Mouse (Mus musculus) limb, embryonic 11.5 days (tissue): ENCODE results near the gene Tnpo1. TPM values are rescaled to one million over a fixed set of nuclear protein-coding genes. Genes with fewer than 3 reads are reported as not detected.

Experiments
- ATAC-seq: fragments of 200-750 bp; cut with Nextera tagmentation; 2 replicates; pipeline ENCODE4 v1.8.0; 2017; ENCODE audit warnings: low read depth; ENCODE audit not compliant: insufficient number of reproducible peaks, low FRiP score, low TSS enrichment
- DNase-seq: peaks from one replicate; pipeline ENCODE4 v3.0.0-alpha.2; 2015; ENCODE audit warnings: low spot score
- H3K27ac ChIP-seq: fragments of 300-500 bp; sonication (generic); replicated peaks from 2 replicates; pipeline ENCODE4 v1.5.1; 2014; ENCODE audit warnings: low read depth, mild to moderate bottlenecking, low read length
- H3K27me3 ChIP-seq: fragments of 300-500 bp; sonication (generic); 2 replicates; pipeline ENCODE4 v1.6.1; 2014; ENCODE audit warnings: mild to moderate bottlenecking, low read length, mixed read lengths; ENCODE audit not compliant: control insufficient read depth, insufficient read depth
- H3K36me3 ChIP-seq: fragments of 300-500 bp; sonication (generic); 2 replicates; pipeline ENCODE4 v1.6.1; 2014; ENCODE audit warnings: mild to moderate bottlenecking, low read length, moderate library complexity, mixed read lengths; ENCODE audit not compliant: control insufficient read depth, insufficient read depth
- H3K4me1 ChIP-seq: fragments of 300-500 bp; sonication (generic); 2 replicates; pipeline ENCODE4 v1.6.1; 2014; ENCODE audit warnings: low read length, mixed read lengths; ENCODE audit not compliant: control insufficient read depth, insufficient read depth
- H3K4me2 ChIP-seq: fragments of 300-500 bp; sonication (generic); 2 replicates; pipeline ENCODE4 v1.6.1; 2014; ENCODE audit warnings: low read depth, mild to moderate bottlenecking, moderate library complexity; ENCODE audit not compliant: severe bottlenecking
- H3K4me3 ChIP-seq: fragments of 300-500 bp; sonication (generic); 2 replicates; pipeline ENCODE4 v1.5.1; 2014; ENCODE audit warnings: low read depth, low read length
- H3K9ac ChIP-seq: fragments of 300-500 bp; sonication (generic); 2 replicates; pipeline ENCODE4 v1.6.1; 2014; ENCODE audit warnings: mild to moderate bottlenecking, low read length
- H3K9me3 ChIP-seq: fragments of 300-500 bp; sonication (generic); 2 replicates; pipeline ENCODE4 v1.6.1; 2016; ENCODE audit warnings: low read length; ENCODE audit not compliant: control insufficient read depth
- WGBS: fragments of 180-500 bp; shearing (Covaris S2); extraction: QIAGEN DNeasy Blood & Tissue Kit; methylation state at CpG from one replicate; pipeline ENCODE4 v1.1.7; 2014; 5-methylcytosine and 5-hydroxymethylcytosine counted together
- polyA plus RNA-seq: library from polyadenylated mRNA; unstranded; fragments of >200 nt; fragmentation: Nextera tagmentation; extraction: Ambion mirVana; gene quantifications from 2 replicates; pipeline ENCODE4 v1.2.1, GENCODE M21; 2014

The Tnpo1 gene
- polyA plus RNA-seq, 1 experiment from 2014 or later, result 60.0 TPM

- ATAC-seq, result no peak
Measured at GRCm38 (mm10) chr13:98956209-98956608, 30.0 kb upstream of the Tnpo1 start.

DNA sequence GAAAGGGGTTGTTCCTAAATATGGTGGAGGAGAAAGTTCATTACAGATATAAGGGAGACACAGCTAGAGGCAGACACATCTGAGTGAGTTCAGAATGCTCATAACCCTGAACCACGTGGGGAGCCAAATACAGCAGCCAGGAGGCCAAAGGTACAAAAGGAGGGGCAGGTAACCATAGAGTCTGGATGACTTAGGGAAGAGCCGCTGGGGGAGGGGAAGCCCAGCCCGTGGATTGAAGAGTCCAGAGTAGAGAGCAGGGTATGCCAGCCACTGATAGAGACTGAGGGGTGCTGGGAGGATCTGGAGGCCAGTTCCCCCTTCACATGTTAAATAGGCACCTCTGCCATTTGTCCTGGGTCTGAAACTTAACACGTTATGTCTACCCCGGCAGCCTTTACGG is 29.5 kb upstream of the Tnpo1 start:
- no peak overlapping the region for H3K9ac ChIP-seq
- H3K9me3 ChIP-seq, result no peaks in the 10 kb centered on the region
- H3K4me2 ChIP-seq, result no peak overlapping the region
- H3K27me3 ChIP-seq, result no peaks in the 10 kb centered on the region
- no peak for ATAC-seq
- H3K36me3 ChIP-seq, result no peaks in the 10 kb centered on the region
- H3K27ac ChIP-seq, result no peak overlapping the region
- no peaks in the 10 kb centered on the region for H3K4me1 ChIP-seq
- no peak overlapping the region for H3K4me3 ChIP-seq
- DNase-seq, result no peak
- WGBS, result 66% methylated on average over 6 of the region's 6 CpGs

More at GRCm38 (mm10) chr13:98956209-98956608, 30.0 kb upstream of the Tnpo1 start:
- Histone ChIP-seq H3K27ac (no peak overlapping the region), H3K4me2 (no peak overlapping the region), H3K27me3 (no peaks in the 10 kb centered on the region), H3K9ac (no peak overlapping the region), H3K4me3 (no peak overlapping the region), H3K4me1 (no peaks in the 10 kb centered on the region), H3K36me3 (no peaks in the 10 kb centered on the region), H3K9me3 (no peaks in the 10 kb centered on the region)
- no peak for DNase-seq
- WGBS, result 89% methylated on average over 2 of the region's 2 CpGs

DNA sequence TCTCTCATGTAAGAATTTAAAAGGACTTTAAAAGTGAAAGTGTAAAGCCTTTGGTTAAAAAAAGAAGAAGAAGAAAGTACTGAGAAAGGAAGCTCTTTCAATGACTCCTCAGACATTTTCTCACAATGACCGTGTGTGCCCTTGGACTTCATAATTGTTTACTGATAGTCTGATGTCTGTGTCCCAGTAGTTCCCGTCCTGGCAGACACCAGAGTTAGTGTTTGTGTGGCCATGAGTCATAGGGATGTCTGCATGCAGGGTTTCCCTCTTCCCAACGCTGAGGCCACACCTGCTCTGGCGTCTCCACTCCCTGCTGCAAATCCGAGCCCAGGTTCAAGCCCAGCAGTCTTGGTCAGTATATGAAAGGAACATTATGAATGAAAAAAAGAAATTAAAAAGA is 29.0 kb upstream of the Tnpo1 start:
- no peak overlapping the region for H3K9ac ChIP-seq
- DNase-seq, result no peak
- 66% methylated on average over 5 of the region's 5 CpGs for WGBS
- ATAC-seq, result no peak
- H3K4me1 ChIP-seq, result no peaks in the 10 kb centered on the region
- H3K9me3 ChIP-seq, result no peaks in the 10 kb centered on the region
- H3K27ac ChIP-seq, result no peak overlapping the region
- H3K36me3 ChIP-seq, result no peaks in the 10 kb centered on the region
- H3K4me3 ChIP-seq, result no peak overlapping the region
- no peaks in the 10 kb centered on the region for H3K27me3 ChIP-seq
- H3K4me2 ChIP-seq, result no peak overlapping the region

- H3K27me3 ChIP-seq, result no peaks in the 10 kb centered on the region
- DNase-seq (no peak), ATAC-seq (no peak)
- no peaks in the 10 kb centered on the region for H3K9me3 ChIP-seq
- H3K36me3 ChIP-seq, result no peaks in the 10 kb centered on the region
- H3K9ac ChIP-seq, result no peak overlapping the region
- no peak overlapping the region for H3K4me2 ChIP-seq
- no peak overlapping the region for H3K4me3 ChIP-seq
- H3K4me1 ChIP-seq, result no peaks in the 10 kb centered on the region
- H3K27ac ChIP-seq, result no peak overlapping the region
- WGBS, result 85% methylated on average over 5 of the region's 5 CpGs
Measured at GRCm38 (mm10) chr13:98953830-98954229, 27.6 kb upstream of the Tnpo1 start.

DNA sequence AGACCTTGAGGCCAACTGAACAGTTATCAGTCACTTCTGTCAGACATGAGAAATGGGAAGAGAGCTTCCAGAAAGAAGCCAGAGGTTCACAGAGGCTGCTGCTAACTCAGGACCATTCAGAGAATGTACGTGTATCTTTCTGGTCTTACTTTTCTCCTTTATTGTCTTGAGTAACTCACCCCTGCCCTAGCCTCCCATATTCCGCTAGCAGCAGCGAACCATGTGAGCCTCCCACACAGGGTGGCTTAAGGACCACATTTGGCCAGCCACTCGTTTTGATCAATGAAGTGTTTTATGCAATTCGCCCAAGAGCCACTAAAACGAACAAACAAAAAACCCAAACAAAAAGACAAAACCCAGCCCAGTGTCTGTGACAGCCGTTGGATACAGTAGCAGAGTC is 25.8 kb upstream of the Tnpo1 start:
- no peaks in the 10 kb centered on the region for H3K27me3 ChIP-seq
- H3K4me2 ChIP-seq, result no peak overlapping the region
- WGBS, result 78% methylated on average over 7 of the region's 7 CpGs
- ATAC-seq (no peak), DNase-seq (no peak)
- no peaks in the 10 kb centered on the region for H3K4me1 ChIP-seq
- H3K9ac ChIP-seq, result no peak overlapping the region
- no peak overlapping the region for H3K27ac ChIP-seq
- no peaks in the 10 kb centered on the region for H3K9me3 ChIP-seq
- no peaks in the 10 kb centered on the region for H3K36me3 ChIP-seq
- H3K4me3 ChIP-seq, result no peak overlapping the region

GRCm38 (mm10) chr13:98948146-98948545 is 22.0 kb upstream of the Tnpo1 start:
- H3K27me3 ChIP-seq, result no peaks in the 10 kb centered on the region
- ATAC-seq, result no peak
- no peak overlapping the region for H3K4me2 ChIP-seq
- H3K4me1 ChIP-seq, result no peaks in the 10 kb centered on the region
- no peak overlapping the region for H3K4me3 ChIP-seq
- H3K36me3 ChIP-seq, result no peaks in the 10 kb centered on the region
- DNase-seq, result no peak
- H3K9ac ChIP-seq, result no peak overlapping the region
- 55% methylated on average over 4 of the region's 4 CpGs for WGBS
- H3K9me3 ChIP-seq, result no peaks in the 10 kb centered on the region
- no peak overlapping the region for H3K27ac ChIP-seq

- Histone ChIP-seq H3K9ac (no peak overlapping the region), H3K9me3 (no peaks in the 10 kb centered on the region), H3K27me3 (no peaks in the 10 kb centered on the region), H3K4me2 (no peak overlapping the region), H3K27ac (no peak overlapping the region), H3K4me1 (peaks cover 3% of the 10 kb centered on the region; the same call in 1 of the 2 replicates), H3K36me3 (no peaks in the 10 kb centered on the region), H3K4me3 (no peak overlapping the region)
- WGBS, result 82% methylated on average over 7 of the region's 7 CpGs
- DNase-seq, result no peak
- no peak for ATAC-seq
Measured at GRCm38 (mm10) chr13:98946434-98946833, 20.2 kb upstream of the Tnpo1 start.

- 62% methylated on average over 3 of the region's 3 CpGs for WGBS
- H3K9me3 ChIP-seq, result no peaks in the 10 kb centered on the region
- H3K36me3 ChIP-seq, result no peaks in the 10 kb centered on the region
- DNase-seq (no peak), ATAC-seq (no peak)
- no peak overlapping the region for H3K4me3 ChIP-seq
- no peak overlapping the region for H3K9ac ChIP-seq
- no peak overlapping the region for H3K4me2 ChIP-seq
- H3K4me1 ChIP-seq, result peaks cover 3% of the 10 kb centered on the region; the same call in 1 of the 2 replicates
- no peak overlapping the region for H3K27ac ChIP-seq
- no peaks in the 10 kb centered on the region for H3K27me3 ChIP-seq
Measured at GRCm38 (mm10) chr13:98945908-98946307, 19.7 kb upstream of the Tnpo1 start.

DNA sequence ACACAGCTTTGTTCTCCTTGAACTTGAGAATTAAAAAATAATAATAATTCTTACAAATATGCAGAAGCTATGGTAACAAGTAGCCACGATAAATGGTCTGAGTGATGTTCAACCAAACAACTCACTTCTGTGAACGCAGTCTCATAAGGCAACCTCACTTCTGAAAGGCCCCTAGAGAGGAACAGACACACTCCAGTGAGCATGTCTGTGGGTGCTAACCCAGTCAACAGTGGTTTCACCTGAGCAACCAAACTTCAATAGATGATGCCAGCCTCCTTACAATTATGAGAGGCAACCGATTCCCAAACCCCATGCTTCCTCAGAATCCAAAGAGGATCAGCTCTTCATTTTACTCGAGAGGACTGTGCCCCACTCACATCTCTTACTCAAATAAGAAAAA is 19.2 kb upstream of the Tnpo1 start:
- H3K9me3 ChIP-seq, result no peaks in the 10 kb centered on the region
- no peak overlapping the region for H3K4me3 ChIP-seq
- H3K36me3 ChIP-seq, result no peaks in the 10 kb centered on the region
- ATAC-seq (no peak), DNase-seq (no peak)
- H3K4me2 ChIP-seq, result no peak overlapping the region
- peaks cover 3% of the 10 kb centered on the region; the same call in 1 of the 2 replicates for H3K4me1 ChIP-seq
- H3K9ac ChIP-seq, result no peak overlapping the region
- no peaks in the 10 kb centered on the region for H3K27me3 ChIP-seq
- 96% methylated on average over 4 of the region's 4 CpGs for WGBS
- no peak overlapping the region for H3K27ac ChIP-seq
